Mouse (Mus musculus) lung, embryonic 16.5 days (tissue): Measurements from ENCODE around the gene Rbfox2. TPM values are rescaled to one million over a fixed set of nuclear protein-coding genes. Genes with fewer than 3 reads are reported as not detected.

ENCODE experiments used
- ATAC-seq: fragments of 200-750 bp; cut with Nextera tagmentation; 2 replicates; pipeline ENCODE4 v1.8.0; 2017; ENCODE audit warnings: low read depth, mild to moderate bottlenecking, moderate library complexity
- H3K27ac ChIP-seq: fragments of 300-500 bp; sonication (generic); 2 replicates; pipeline ENCODE4 v1.5.1; 2014; ENCODE audit warnings: mild to moderate bottlenecking, control low read depth, low read length
- H3K27me3 ChIP-seq: fragments of 300-500 bp; sonication (generic); 2 replicates; pipeline ENCODE4 v1.6.1; 2014; ENCODE audit warnings: low read depth, low read length, mixed read lengths; ENCODE audit not compliant: control insufficient read depth, insufficient read depth
- H3K36me3 ChIP-seq: fragments of 300-500 bp; sonication (generic); 2 replicates; pipeline ENCODE4 v1.6.1; 2014; ENCODE audit warnings: low read length; ENCODE audit not compliant: control insufficient read depth, insufficient read depth
- H3K4me1 ChIP-seq: fragments of 300-500 bp; sonication (generic); replicated peaks from 2 replicates; pipeline ENCODE4 v1.6.1; 2014; ENCODE audit warnings: low read length, mixed read lengths; ENCODE audit not compliant: control insufficient read depth, insufficient read depth
- H3K4me2 ChIP-seq: fragments of 300-500 bp; sonication (generic); 2 replicates; pipeline ENCODE4 v1.6.1; 2014; ENCODE audit warnings: low read depth, low read length, control low read depth
- H3K4me3 ChIP-seq: fragments of 300-500 bp; sonication (generic); 2 replicates; pipeline ENCODE4 v1.5.1; 2014; ENCODE audit warnings: mild to moderate bottlenecking, low read length, control low read depth
- H3K9ac ChIP-seq: fragments of 300-500 bp; sonication (generic); 2 replicates; pipeline ENCODE4 v1.6.1; 2014; ENCODE audit warnings: low read length, control low read depth
- H3K9me3 ChIP-seq: fragments of 300-500 bp; sonication (generic); 2 replicates; pipeline ENCODE4 v1.6.1; 2016; ENCODE audit warnings: low read length; ENCODE audit not compliant: control insufficient read depth
- whole genome bisulfite sequencing: fragments of 180-500 bp; shearing (Covaris S2); extraction: QIAGEN DNeasy Blood & Tissue Kit; methylation state at CpG from one replicate; pipeline ENCODE4 v1.1.7; 2014; 5-methylcytosine and 5-hydroxymethylcytosine counted together
- polyA plus RNA-seq: library from polyadenylated mRNA; unstranded; fragments of >200 nt; fragmentation: Nextera tagmentation; extraction: Ambion mirVana; gene quantifications from 2 replicates; pipeline ENCODE4 v1.2.1, GENCODE M21; 2015

Rbfox2 gene
- polyA plus RNA-seq: 39.1 and 41.9 TPM in 2 replicates

DNA sequence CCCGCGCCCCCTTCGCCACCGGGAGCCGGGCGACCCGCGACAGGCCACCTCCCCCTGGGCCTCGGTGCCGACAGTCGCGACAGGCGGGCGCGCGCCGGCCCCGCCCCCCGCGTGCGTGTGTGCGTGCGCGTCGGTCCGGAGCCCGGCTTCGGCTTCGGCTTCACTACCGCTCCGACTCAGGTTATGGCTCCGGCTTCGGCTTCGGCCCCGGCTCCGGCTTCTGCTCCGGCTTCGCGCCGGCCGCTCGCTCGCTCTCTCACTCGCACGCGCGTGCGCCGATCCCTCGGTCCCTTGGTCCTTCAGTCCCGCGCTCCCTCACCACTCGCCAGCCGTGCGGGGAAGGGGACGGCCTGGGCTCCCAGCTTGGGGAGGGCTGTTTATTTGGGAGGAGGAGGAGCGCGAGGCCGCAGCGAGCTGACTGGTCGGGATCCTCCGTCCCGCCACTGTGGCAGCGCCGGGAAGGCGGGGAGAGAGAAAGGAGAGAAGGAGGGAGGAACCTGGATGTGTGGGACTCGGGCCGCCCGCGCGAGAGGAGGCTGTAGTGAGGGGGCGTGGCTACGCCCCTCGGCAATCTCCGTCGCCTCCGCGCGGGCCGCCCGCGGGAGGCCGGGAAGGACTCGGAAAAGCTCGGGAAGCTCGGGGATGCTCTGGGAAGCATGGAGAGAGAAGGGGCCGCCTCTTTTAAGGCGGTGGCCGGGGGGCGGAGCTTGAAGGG, at the start of gene Rbfox2:
TSS of gene Rbfox2 (minus strand) at position 458 of the 715 bp plus-strand sequence.
- Histone ChIP-seq H3K4me1 (peaks cover 16% of the 10 kb centered on the region), H3K27ac (peak within 1 kb of the TSS; percentile 99), H3K9me3 (no peaks in the 10 kb centered on the region), H3K27me3 (no peaks in the 10 kb centered on the region), H3K4me2 (peak within 1 kb of the TSS; percentile 73), H3K9ac (peak within 1 kb of the TSS; percentile 94), H3K36me3 (no peaks in the 10 kb centered on the region), H3K4me3 (peak within 1 kb of the TSS; percentile 85)
- ATAC-seq: peak; percentile 98
- under 1% methylated on average over 84 of the region's 90 CpGs for WGBS

DNA sequence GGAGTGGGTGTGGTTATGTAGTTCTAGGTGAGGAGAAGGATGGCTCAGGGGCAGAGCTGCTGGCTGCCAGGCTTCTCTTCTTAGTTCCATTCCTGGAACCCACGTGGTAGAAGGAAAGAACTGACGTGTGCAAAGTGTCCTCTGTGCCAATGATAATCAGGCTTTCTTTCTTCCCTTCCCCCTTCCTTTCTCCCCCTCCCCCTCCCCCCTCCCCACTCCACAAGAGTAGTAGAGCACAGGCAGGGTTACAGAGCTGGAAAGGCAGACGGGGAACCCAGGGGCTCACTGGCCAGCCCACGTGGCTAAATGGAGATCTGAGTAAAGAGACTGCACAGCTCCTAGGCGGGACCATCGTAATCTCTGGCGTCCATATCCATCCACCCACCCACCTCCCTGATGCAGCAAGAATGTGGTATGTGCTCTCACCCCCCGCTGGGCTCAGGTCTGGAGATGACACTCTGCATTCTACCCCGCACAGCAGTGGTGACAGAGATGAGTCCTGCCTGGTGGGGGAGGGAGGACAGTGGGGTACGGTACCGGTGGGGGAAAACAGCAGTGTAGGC, 49.5 kb upstream of the Rbfox2 start:
- Histone ChIP-seq H3K9ac (peak overlapping the region; percentile 46), H3K27ac (no peak overlapping the region), H3K4me1 (peaks cover 12% of the 10 kb centered on the region), H3K36me3 (no peaks in the 10 kb centered on the region), H3K9me3 (no peaks in the 10 kb centered on the region), H3K4me2 (peak overlapping the region; percentile 41), H3K27me3 (no peaks in the 10 kb centered on the region), H3K4me3 (no peak overlapping the region)
- ATAC-seq: no peak
- WGBS: 7% methylated on average over 11 of the region's 11 CpGs

DNA sequence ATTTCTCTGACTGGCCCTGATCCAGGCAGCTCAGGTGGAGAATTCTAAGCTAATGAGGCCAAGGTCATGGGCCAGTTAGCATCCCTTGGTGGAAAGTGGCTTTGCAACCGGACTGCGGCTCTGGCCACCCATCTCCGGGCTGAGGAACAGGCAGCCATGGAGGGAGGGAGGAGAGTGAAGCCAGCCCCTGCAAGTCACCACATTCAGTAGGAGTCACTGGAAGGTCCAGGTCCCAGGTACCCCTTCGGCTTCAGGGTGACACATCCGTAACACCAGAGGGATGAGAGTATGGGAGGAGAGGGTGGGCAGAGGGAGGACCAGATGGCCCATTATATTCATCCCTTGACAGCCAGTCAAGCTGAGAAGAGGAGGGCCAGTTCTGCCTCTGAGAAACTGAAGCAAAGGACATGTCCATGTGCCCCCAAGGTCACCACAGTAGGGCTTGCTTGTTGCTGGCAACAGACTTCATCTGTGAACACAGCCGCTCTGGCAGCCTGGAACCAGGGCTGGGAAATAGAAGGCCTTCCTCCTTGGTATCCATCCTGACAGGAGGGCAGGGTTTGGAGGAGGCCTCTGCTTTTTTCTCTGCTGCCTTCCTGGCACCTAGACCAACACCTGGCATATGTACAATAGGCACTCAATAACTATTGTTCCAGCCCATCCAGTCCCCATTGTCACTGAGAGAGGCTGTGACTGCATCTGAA, 48.2 kb upstream of the Rbfox2 start:
- Histone ChIP-seq H3K36me3 (no peaks in the 10 kb centered on the region), H3K9me3 (no peaks in the 10 kb centered on the region), H3K27ac (no peak overlapping the region), H3K27me3 (no peaks in the 10 kb centered on the region), H3K4me1 (peaks cover 12% of the 10 kb centered on the region), H3K4me3 (no peak overlapping the region), H3K4me2 (no peak overlapping the region), H3K9ac (no peak overlapping the region)
- no peak for ATAC-seq
- 91% methylated on average over 6 of the region's 6 CpGs for WGBS

DNA sequence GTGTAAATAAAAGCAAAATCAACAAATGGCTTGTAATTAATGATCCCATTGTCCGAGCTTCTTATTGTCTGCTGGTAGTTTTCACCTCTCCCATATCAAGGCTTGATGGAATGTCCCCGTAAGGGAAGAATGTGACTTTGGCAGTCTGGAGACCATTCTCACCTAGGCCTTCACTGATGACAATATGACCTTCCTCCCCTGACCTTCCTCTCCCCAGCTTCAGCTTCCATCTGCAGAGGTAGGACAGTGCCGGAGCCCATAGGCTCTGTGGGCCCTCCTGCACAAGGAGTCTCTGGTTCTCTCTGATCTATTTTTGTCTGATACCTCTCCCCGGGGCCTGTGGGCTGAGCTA, 47.7 kb upstream of the Rbfox2 start:
- Histone ChIP-seq H3K4me2 (no peak overlapping the region), H3K4me3 (no peak overlapping the region), H3K9ac (no peak overlapping the region), H3K9me3 (no peaks in the 10 kb centered on the region), H3K27me3 (no peaks in the 10 kb centered on the region), H3K27ac (no peak overlapping the region), H3K36me3 (no peaks in the 10 kb centered on the region), H3K4me1 (peaks cover 12% of the 10 kb centered on the region)
- no peak for ATAC-seq
- WGBS: 55% methylated on average over 4 of the region's 4 CpGs

DNA sequence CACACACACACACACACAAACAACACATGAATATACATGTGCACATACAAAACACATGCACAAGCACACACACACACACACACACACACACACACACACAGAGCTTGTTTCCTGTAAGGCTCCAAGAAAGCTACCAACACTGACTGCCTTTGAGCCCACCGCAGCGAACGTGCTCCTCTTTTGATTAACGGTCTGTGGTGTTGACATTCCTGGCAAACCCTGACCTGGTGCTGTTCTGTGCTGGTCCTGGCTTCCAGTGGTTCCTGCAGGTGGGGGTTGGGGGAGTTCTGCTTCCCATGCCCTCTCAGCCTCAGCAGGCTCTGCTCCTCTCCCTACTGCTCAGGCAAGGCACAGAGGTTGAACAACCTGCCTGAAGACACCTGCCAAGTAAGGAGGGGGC, 47.0 kb upstream of the Rbfox2 start:
- Histone ChIP-seq H3K27me3 (no peaks in the 10 kb centered on the region), H3K9ac (no peak overlapping the region), H3K4me1 (peaks cover 9% of the 10 kb centered on the region), H3K9me3 (no peaks in the 10 kb centered on the region), H3K4me2 (no peak overlapping the region), H3K27ac (no peak overlapping the region), H3K4me3 (no peak overlapping the region), H3K36me3 (no peaks in the 10 kb centered on the region)
- ATAC-seq: no peak
- 14% methylated on average over 4 of the region's 4 CpGs for WGBS

DNA sequence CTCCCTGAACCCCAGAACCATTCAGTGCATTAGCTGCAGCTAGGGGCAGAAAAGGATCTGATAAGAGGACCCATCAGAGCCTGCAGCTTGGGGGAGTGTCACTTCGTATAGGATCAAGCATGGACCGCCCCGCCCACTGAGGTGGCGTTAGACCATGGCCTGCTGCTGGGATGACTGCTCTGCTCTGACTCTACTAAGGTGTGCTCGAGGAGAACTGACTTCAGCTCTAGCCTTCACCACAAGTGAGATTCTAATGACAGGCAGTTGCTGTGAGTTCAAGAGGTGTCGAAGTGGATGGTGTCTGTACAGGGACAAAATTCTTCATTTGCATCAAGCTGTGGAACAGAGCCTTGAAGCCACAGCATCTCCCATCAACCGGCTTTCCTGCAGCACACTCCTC, 46.1 kb upstream of the Rbfox2 start:
- no peak overlapping the region for H3K27ac ChIP-seq
- no peak for ATAC-seq
- H3K4me3 ChIP-seq: no peak overlapping the region
- H3K9me3 ChIP-seq: no peaks in the 10 kb centered on the region
- no peaks in the 10 kb centered on the region for H3K36me3 ChIP-seq
- no peak overlapping the region for H3K4me2 ChIP-seq
- no peak overlapping the region for H3K9ac ChIP-seq
- no peaks in the 10 kb centered on the region for H3K27me3 ChIP-seq
- peaks cover 9% of the 10 kb centered on the region for H3K4me1 ChIP-seq
- WGBS: 57% methylated on average over 7 of the region's 7 CpGs

DNA sequence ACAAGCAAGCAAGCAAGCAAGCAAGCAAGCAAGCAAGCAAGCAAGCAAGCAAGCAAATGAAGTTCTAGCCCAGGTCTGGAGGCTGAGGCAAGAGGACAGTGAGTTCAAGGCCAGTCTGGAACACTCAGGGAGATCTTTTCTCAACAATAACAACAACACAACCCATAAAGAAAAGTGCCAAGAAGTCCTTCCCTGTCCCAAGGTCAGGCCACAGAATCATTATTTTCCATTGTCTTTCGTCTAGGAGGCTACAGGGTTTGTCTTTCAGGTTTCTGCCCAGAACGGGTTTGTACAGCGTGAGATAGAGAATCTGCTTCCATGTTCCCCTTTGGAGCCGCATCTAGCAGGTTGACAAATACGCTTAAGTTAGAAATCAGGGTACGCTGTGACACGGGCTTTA, 43.3 kb upstream of the Rbfox2 start:
- Histone ChIP-seq H3K27ac (no peak overlapping the region), H3K9ac (no peak overlapping the region), H3K4me3 (no peak overlapping the region), H3K4me1 (no peaks in the 10 kb centered on the region), H3K4me2 (no peak overlapping the region), H3K36me3 (no peaks in the 10 kb centered on the region), H3K27me3 (no peaks in the 10 kb centered on the region), H3K9me3 (no peaks in the 10 kb centered on the region)
- ATAC-seq: no peak
- 79% methylated on average over 7 of the region's 7 CpGs for WGBS

DNA sequence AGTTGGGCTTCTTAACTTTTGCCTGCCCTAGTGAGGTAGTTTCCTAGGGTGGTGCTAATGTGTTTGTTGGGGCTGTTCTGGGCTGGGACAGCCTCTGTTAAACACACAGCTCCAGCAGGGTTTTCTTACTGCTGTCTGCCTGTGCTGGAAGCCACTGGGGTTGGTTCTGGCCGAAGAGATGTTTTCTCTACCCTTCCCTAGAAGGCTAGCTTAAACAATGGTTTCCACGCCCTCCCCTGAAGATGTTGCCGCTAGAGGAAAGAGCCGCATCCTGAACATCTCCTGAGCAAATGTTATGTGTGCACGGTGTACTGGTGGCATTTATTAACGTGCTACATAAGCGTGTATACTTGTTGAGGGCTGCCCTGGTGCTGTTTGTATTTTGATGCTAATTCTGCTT, 41.3 kb upstream of the Rbfox2 start:
- Histone ChIP-seq H3K36me3 (no peaks in the 10 kb centered on the region), H3K27me3 (no peaks in the 10 kb centered on the region), H3K27ac (peak overlapping the region; percentile 26; the same call in 1 of the 2 replicates), H3K9ac (no peak overlapping the region), H3K4me2 (no peak overlapping the region), H3K9me3 (no peaks in the 10 kb centered on the region), H3K4me1 (peaks cover 13% of the 10 kb centered on the region), H3K4me3 (no peak overlapping the region)
- no peak for ATAC-seq
- WGBS: 59% methylated on average over 7 of the region's 7 CpGs
